Mouse (Mus musculus) spleen, adult 12 weeks (tissue): ENCODE measurements around the gene Commd4.
A peak's percentile ranks its signal among the peaks of the same experiment; 100 is the strongest.

Source experiments
- DNase-seq: peaks from one replicate; pipeline ENCODE4 v3.0.0; 2022; ENCODE audit warnings: low spot score

Commd4 gene

DNA sequence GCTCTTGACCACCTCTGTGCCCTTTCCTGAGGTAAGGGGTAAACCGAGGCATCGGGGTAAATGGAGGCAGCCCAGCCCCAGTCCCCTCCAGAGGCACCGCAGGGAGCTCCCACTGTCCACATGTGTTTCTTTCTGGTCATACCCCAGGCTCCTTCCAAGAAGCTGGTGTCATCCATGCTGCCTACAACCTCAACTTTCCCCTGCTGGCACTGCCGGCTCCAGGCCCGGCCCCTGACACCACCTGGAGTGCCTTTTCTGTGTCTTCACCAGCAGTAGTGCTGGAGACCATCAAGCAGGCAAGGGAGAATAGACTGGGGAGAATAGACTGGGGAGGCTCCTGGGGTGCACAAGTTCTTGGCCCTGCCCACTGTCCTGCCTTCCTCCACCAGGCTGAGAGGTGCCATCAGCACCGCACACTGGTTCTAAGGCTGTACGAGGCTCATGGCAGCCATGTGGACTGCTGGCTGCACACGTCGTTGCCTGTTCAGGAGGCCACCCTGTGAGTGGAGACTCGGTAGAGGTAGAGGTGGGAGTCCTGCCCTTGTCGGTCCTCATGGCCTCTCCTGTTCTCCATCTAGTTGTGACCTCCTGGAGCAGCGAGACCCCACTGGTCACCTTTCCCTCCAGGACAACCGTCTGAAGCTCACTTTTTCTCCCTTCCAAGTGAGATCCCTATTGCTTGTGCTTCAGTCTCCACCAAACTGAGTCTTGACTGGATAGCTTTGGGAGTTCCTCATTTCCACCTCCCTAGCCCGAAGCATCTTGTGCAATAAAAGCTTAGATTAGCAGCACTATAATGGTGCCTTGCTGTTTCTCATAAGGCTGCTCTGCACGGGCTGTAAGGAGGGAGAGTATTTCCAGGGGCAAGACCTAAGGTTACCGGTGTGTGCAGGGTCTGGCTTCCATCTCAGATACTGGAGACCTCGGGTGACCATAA lies 16.4 kb downstream of the Commd4 start:
- no peak for DNase-seq

DNA sequence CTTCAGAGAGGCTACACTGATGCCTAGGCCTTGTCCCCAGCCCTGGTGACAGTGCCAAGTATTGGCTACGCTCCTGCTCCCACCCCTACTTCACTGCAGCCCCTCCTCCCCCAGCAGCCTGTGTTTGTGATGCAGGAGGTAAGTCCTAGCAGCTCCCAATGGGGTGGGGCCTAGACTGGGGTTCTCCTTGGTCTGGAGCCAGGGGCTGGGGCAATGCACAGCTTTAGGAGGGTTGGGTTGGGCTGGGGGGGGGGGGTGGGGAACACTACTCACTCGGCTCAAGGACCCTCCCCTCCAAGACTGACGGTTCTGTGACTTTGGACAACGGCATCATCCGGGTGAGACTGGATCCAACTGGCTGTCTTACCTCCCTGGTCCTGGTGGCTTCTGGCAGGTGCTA lies 18.6 kb downstream of the Commd4 start:
- no peak for DNase-seq

- no peak for DNase-seq
Observed at GRCm38 (mm10) chr9:57139110-57139509, 19.0 kb downstream of the Commd4 start.

- no peak for DNase-seq
Observed at GRCm38 (mm10) chr9:57138507-57138906, 19.6 kb downstream of the Commd4 start.

- no peak for DNase-seq
Observed at GRCm38 (mm10) chr9:57137777-57138176, 20.4 kb downstream of the Commd4 start.

DNA sequence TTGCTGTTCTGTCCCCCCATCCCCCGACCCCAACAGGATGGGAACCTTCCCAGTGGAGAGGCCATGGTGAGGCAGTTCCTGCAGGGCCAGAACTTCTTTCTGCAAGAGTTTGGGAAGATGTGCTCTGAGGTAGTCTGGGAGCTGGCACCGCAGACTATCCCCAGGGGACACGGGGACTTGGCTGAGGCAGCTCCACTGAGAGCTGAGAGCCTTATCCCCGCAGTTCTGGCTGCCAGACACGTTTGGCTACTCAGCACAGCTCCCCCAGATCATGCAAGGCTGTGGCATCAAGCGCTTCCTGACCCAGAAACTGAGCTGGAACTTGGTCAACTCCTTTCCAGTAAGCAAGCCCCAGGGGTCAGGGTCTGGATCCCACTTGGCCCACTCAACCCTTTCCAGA lies 20.9 kb downstream of the Commd4 start:
- DNase-seq = no peak

- DNase-seq = peak; percentile 89
Observed at GRCm38 (mm10) chr9:57130577-57131433, 27.3 kb downstream of the Commd4 start, which contains the start of gene Man2c1. Gene Man2c1 (plus strand): TSS chr9:57130690.

GRCm38 (mm10) chr9:57129641-57130040 lies 28.5 kb downstream of the Commd4 start:
- no peak for DNase-seq

GRCm38 (mm10) chr9:57117261-57117755 lies 40.8 kb downstream of the Commd4 start:
- DNase-seq = no peak
